Mouse (Mus musculus) G1E (cell line): ENCODE data around the gene Gon7.

Source experiments
- CTCF ChIP-seq: IDR thresholded peaks from 2 replicates; pipeline ENCODE4 v1.5.1; 2012; ENCODE audit warnings: low read depth, low read length, inconsistent platforms, mixed read lengths
- GATA1 ChIP-seq: IDR thresholded peaks from 2 replicates; pipeline ENCODE4 v1.6.1; 2012; ENCODE audit warnings: borderline replicate concordance, low read length, inconsistent platforms, mixed read lengths
- POLR2AphosphoS5 ChIP-seq: IDR thresholded peaks from 2 replicates; pipeline ENCODE4 v1.6.1; 2012; ENCODE audit warnings: low read depth, low read length, inconsistent platforms; ENCODE audit not compliant: insufficient replicate concordance
- TAL1 ChIP-seq: conservative IDR thresholded peaks from 2 replicates; pipeline ENCODE4 v1.6.1; 2012; ENCODE audit warnings: low read depth, low read length, inconsistent platforms, mixed read lengths

DNA sequence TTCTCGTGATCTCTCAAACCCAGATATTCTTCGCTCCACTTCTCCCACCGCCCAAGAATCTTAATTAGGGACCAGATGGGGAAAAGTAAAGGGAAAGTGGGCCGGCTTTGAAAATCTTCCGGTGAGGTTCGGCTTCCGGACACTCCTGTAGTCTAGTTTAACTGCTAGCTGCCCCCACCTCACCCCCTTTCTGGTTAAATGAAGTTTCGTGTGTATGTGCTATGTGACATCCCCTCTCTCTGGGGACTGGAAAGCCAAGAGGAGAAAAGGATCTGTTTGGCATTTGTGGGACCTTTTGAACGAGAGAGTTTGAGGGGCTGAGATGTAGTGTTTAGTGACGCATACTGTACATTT is 777 bp upstream of the Gon7 start, which contains the start of gene Gm20604:
- no peak for TF ChIP-seq CTCF
- no peak for TF ChIP-seq GATA1
- TF ChIP-seq POLR2AphosphoS5: no peak
- no peak for TF ChIP-seq TAL1
